Mouse (Mus musculus) bone marrow, adult 2 months (tissue): ENCODE measurements at regions not wholly inside any gene's neighbourhood (a gene's known extent, or its start where the extent isn't known, plus 50 kb on each side); places are given as distances from the start of the nearest gene placed in this dataset.

ENCODE experiments used
- CTCF ChIP-seq: fragments of 200-500 bp; IDR thresholded peaks from 2 replicates; pipeline ENCODE4 v1.5.1; 2011; ENCODE audit warnings: low read length, control low read depth; ENCODE audit not compliant: control insufficient read depth, insufficient read depth
- POLR2A ChIP-seq: fragments of 200-500 bp; IDR thresholded peaks from 2 replicates; pipeline ENCODE4 v1.6.1; 2011; ENCODE audit warnings: low read depth, mild to moderate bottlenecking, control low read depth, low read length, borderline replicate concordance; ENCODE audit not compliant: control insufficient read depth

GRCm38 (mm10) chr1:73265009-73265408 lies 249.3 kb upstream of the Tnp1 start:
- TF ChIP-seq CTCF: no peak
- no peak for TF ChIP-seq POLR2A
